Mouse (Mus musculus) liver, embryonic 16.5 days (tissue): ENCODE data around the gene Tcf20. TPM values are rescaled to one million over a fixed set of nuclear protein-coding genes. Genes with fewer than 3 reads are reported as not detected.
A peak's percentile ranks its signal among the peaks of the same experiment; 100 is the strongest.

Experiments used
- ATAC-seq: fragments of 200-750 bp; cut with Nextera tagmentation; 2 replicates; pipeline ENCODE4 v1.8.0; 2017; ENCODE audit warnings: low read depth, mild to moderate bottlenecking, moderate number of reproducible peaks, moderate library complexity
- H3K27ac ChIP-seq: fragments of 300-500 bp; sonication (generic); 2 replicates; pipeline ENCODE4 v1.5.1; 2014; ENCODE audit warnings: mild to moderate bottlenecking, low read length
- H3K27me3 ChIP-seq: fragments of 300-500 bp; sonication (generic); 2 replicates; pipeline ENCODE4 v1.6.1; 2014; ENCODE audit warnings: low read depth, low read length, mixed read lengths; ENCODE audit not compliant: control insufficient read depth, insufficient read depth
- H3K36me3 ChIP-seq: fragments of 300-500 bp; sonication (generic); 2 replicates; pipeline ENCODE4 v1.6.1; 2014; ENCODE audit warnings: mild to moderate bottlenecking; ENCODE audit not compliant: control insufficient read depth, insufficient read depth
- H3K4me1 ChIP-seq: fragments of 300-500 bp; sonication (generic); 2 replicates; pipeline ENCODE4 v1.6.1; 2014; ENCODE audit warnings: low read depth, low read length, mixed read lengths; ENCODE audit not compliant: control insufficient read depth
- H3K4me2 ChIP-seq: fragments of 300-500 bp; sonication (generic); 2 replicates; pipeline ENCODE4 v1.6.1; 2014; ENCODE audit warnings: low read depth, low read length, mixed read lengths
- H3K4me3 ChIP-seq: fragments of 300-500 bp; sonication (generic); 2 replicates; pipeline ENCODE4 v1.5.1; 2014; ENCODE audit warnings: low read depth, mild to moderate bottlenecking, low read length
- H3K9ac ChIP-seq: fragments of 300-500 bp; sonication (generic); 2 replicates; pipeline ENCODE4 v1.6.1; 2014; ENCODE audit warnings: low read depth, low read length
- H3K9me3 ChIP-seq: fragments of 300-500 bp; sonication (generic); replicated peaks from 2 replicates; pipeline ENCODE4 v1.6.1; 2016; ENCODE audit warnings: low read length; ENCODE audit not compliant: control insufficient read depth
- WGBS: fragments of 180-500 bp; shearing (Covaris S2); extraction: QIAGEN DNeasy Blood & Tissue Kit; methylation state at CpG from one replicate; pipeline ENCODE4 v1.1.7; 2014; ENCODE audit not compliant: insufficient replicate concordance; 5-methylcytosine and 5-hydroxymethylcytosine counted together
- polyA plus RNA-seq: library from polyadenylated mRNA; unstranded; fragments of >200 nt; fragmentation: Nextera tagmentation; extraction: Ambion mirVana; gene quantifications from 2 replicates; pipeline ENCODE4 v1.2.1, GENCODE M21; 2015

Tcf20 gene
- polyA plus RNA-seq, 1 experiment from 2014 or later = 2.1 TPM

DNA sequence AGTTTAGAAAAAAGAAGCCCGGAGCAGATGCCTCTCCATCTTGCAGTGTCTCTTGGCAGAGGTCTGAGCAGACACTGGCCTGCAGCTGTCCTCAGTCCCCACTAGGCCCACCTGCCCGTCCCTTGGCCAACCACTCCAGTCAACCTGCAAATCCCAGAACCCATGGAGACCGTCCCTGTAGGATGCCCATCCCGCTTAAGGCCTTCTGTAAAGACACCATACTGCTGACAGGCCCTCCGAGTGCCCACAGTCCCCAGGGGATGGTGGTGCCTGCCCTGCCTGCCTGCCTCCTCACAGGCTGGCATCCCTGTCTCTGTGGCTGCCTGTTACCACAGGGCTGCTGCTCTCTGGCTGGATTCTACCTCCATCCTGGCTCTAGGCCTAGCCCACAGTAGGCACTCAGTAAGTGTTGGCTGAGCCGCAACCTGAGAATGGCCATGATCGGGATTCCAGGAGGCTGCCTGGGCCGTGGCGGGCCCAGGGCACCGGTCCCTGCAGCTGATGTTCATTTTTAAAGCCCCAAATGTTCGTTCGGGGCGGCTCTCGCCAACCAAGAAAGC, 23.3 kb downstream of the Tcf20 start:
- Histone ChIP-seq H3K4me1 (no peaks in the 10 kb centered on the region), H3K9ac (no peak overlapping the region), H3K4me2 (no peak overlapping the region), H3K27me3 (peaks cover 56% of the 10 kb centered on the region), H3K4me3 (no peak overlapping the region), H3K9me3 (no peaks in the 10 kb centered on the region), H3K27ac (no peak overlapping the region), H3K36me3 (no peaks in the 10 kb centered on the region)
- WGBS = 66% methylated on average over 14 of the region's 14 CpGs
- ATAC-seq = no peak

DNA sequence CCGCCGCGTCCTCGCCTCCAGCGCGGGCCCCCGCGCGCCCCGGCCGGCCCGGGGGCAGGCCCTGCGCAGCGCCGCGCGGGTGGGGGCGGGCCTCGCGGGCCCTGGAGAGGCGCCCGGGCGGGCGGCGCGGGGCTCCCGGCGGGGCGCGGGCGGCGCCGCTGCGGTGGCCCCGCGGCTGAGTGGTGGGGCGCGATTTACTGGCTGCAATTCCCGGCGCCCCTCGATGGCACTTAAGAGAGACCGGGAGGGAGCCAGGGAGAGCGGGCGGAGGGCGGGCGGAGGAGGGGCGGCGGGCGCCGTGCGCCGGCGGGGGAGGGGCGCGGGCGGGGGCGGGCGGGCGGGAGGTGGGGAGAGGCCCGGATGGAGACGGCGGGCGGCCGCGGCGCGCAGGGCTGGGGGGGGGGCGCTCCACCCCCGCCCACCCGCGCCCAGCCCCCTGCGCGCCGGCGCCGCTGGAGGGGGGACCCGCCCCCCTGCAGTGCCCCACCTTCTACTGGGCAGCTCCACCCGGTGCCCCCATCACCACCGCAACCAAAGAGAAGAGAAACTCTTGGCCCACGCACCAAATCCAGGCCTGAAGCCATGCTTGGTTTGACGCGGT, 24.0 kb downstream of the Tcf20 start:
- Histone ChIP-seq H3K27me3 (peaks cover 63% of the 10 kb centered on the region), H3K9ac (no peak overlapping the region), H3K4me1 (no peaks in the 10 kb centered on the region)

DNA sequence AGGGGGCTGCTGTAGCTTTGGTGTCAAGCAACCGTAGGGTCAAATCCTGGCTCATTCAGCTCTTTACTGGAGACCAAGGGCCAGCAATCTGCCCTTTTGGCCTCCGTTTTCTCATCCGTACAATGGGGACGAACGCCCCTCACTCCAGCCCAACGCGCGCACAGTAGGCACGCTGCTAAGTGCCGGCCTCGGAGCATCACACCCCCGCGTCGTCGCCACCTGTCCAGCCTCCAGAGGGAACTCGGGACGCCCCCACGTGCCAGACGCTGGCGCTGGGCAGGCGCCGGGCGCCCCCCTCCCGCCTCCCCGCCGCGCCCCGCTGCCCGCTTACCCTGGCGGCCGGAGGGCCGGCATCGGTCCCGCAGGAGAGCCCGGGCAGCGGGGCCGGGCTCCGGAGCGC, 24.6 kb downstream of the Tcf20 start:
- Histone ChIP-seq H3K4me3 (peak overlapping the region; percentile 44), H3K9me3 (no peaks in the 10 kb centered on the region), H3K9ac (no peak overlapping the region), H3K4me2 (peak overlapping the region; percentile 53), H3K27me3 (peaks cover 65% of the 10 kb centered on the region), H3K27ac (no peak overlapping the region), H3K36me3 (no peaks in the 10 kb centered on the region), H3K4me1 (no peaks in the 10 kb centered on the region)
- 8% methylated on average over 36 of the region's 39 CpGs for WGBS
- ATAC-seq = no peak

More for the DNA sequence above, 24.0 kb downstream of the Tcf20 start:
- Histone ChIP-seq H3K4me3 (peak overlapping the region; percentile 44), H3K36me3 (no peaks in the 10 kb centered on the region), H3K9me3 (no peaks in the 10 kb centered on the region), H3K27ac (no peak overlapping the region), H3K4me2 (peak overlapping the region; percentile 50)
- 2% methylated on average over 36 of the region's 82 CpGs for WGBS
- ATAC-seq = 0 out of 2 replicates have a peak, but pooled peaks have one; percentile 41

DNA sequence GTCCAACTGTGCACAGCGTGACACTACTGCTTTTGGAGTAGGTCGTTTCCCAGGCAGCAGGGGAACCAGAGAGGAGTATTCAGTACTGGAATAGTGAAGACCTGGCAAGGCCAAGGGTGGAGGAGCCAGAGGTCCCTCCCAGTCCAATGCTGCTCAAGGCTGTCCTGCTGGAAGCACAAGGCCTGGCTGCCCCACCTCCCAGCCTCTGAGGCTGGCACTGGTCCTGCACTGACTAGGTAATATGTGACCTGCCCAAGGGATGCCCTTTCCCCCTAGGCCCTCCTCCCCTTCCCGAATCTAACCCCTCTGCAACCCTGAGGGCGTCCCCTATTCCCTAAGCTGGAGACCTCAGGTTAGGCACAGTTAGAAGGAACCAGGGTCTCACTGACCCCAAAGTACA, 25.1 kb downstream of the Tcf20 start:
- Histone ChIP-seq H3K9ac (no peak overlapping the region), H3K4me3 (no peak overlapping the region), H3K27me3 (peaks cover 64% of the 10 kb centered on the region), H3K4me2 (no peak overlapping the region), H3K36me3 (no peaks in the 10 kb centered on the region), H3K4me1 (no peaks in the 10 kb centered on the region), H3K27ac (no peak overlapping the region), H3K9me3 (no peaks in the 10 kb centered on the region)
- WGBS = 37% methylated on average over 4 of the region's 4 CpGs
- no peak for ATAC-seq

DNA sequence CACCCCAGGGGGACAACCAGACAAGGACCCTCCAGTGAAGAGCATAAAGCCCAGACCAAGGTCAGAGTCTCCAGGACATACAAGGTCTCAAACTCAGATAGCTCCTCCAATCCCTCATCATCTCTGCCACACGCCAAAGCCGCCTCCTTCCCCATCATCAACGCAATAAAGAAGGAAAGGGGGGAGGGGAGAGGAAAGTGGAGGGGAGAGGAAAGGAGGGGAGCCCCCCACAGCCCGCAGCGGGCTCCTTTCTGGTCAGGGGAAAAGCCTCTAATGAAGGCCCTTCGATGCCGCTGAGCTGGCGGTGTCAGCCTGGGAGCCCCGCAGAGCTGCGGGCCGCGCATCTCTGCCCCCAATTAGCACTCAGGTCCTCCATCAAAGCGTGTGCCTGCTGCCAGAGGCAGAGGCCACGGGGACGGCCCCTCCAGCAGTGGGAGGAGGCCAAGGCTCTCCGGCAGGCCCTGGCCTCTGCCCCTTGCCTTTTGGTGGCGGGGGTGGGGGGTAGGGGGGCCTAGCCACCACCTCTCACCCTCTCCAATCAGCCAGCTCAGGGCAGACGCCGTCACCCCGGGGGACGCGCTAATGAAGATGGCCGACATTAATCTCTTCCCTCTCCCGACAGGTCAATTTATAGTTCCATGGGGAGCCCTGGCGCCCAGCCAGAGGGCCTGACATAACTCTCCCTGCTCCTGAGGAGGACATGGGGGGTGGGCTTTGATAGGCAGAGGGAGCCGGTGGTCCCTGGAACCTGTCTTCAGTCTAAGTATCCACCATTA, 26.7 kb downstream of the Tcf20 start:
- ATAC-seq = no peak
- Histone ChIP-seq H3K27ac (no peak overlapping the region), H3K4me3 (no peak overlapping the region), H3K27me3 (peaks cover 64% of the 10 kb centered on the region), H3K36me3 (no peaks in the 10 kb centered on the region), H3K9me3 (no peaks in the 10 kb centered on the region), H3K4me1 (no peaks in the 10 kb centered on the region), H3K4me2 (no peak overlapping the region), H3K9ac (no peak overlapping the region)
- 5% methylated on average over 24 of the region's 26 CpGs for WGBS

DNA sequence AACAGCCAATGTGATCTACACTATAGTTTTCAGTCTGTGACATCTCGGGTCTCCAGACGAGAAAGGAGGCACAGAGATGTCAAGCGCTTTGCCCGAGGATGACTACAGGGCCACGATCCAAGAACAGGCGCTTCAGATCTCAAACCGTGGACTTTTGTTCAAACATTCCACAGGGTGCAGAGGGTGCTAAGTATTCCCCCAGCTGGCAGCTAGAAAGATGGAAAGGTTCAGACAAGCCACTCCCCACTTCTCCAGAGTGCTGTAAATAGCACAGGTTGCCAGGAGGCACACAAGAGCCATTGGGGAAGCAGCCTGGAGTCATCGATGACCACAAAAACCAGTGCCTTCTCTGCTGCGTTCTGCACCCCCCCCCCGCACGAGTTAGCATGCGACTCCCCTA, 28.5 kb downstream of the Tcf20 start:
- no peak overlapping the region for H3K9ac ChIP-seq
- no peak overlapping the region for H3K4me3 ChIP-seq
- no peaks in the 10 kb centered on the region for H3K4me1 ChIP-seq
- H3K27me3 ChIP-seq = peaks cover 56% of the 10 kb centered on the region
- H3K4me2 ChIP-seq = no peak overlapping the region
- no peak overlapping the region for H3K27ac ChIP-seq
- H3K36me3 ChIP-seq = no peaks in the 10 kb centered on the region
- 31% methylated on average over 12 of the region's 12 CpGs for WGBS
- no peaks in the 10 kb centered on the region for H3K9me3 ChIP-seq
- no peak for ATAC-seq

DNA sequence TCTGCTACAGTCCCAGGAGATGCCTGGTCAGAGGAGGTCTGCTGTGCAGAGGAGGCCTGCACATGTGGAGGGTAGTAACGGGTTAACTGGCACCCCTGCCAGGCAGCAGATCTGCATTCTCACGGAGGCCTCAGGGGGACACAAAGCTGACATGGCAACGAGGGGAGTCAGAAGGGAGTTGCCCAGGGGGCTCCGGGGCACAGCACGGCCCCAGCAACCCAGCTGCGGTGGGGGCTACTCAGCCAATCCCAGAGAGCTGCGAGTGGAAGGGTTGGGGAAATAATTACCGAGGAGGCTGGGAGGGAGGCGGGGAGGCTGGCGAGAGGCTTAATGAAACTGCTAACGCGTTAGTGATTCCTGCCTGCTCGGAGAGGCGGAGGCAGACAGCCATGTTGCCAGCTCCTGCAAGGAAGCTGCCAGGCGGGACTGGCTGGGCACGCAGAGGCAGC, 29.4 kb downstream of the Tcf20 start:
- Histone ChIP-seq H3K9me3 (no peaks in the 10 kb centered on the region), H3K9ac (no peak overlapping the region), H3K4me3 (no peak overlapping the region), H3K27me3 (peaks cover 48% of the 10 kb centered on the region), H3K4me2 (no peak overlapping the region), H3K36me3 (no peaks in the 10 kb centered on the region), H3K27ac (no peak overlapping the region), H3K4me1 (no peaks in the 10 kb centered on the region)
- no peak for ATAC-seq
- 17% methylated on average over 16 of the region's 16 CpGs for WGBS

DNA sequence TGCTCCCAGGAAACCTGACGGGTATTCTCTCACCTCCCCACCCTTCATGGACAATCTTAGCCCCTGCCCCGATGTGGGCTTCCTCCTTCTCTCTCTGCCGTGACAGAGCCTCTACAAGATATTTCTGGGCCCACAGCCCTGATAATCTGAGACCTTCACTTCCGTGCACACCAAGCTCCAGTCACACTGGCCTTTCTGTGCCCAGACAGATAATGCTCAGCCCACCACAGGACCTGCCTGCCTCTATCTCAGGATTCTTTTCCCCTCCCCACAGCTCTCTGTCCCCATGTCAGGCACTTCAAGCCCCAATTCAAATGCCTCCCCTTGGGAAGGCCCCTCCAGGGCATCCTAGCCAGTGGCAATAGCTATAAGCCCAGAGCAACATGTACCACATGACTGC, 31.0 kb downstream of the Tcf20 start:
- no peaks in the 10 kb centered on the region for H3K36me3 ChIP-seq
- peaks cover 42% of the 10 kb centered on the region for H3K27me3 ChIP-seq
- no peak overlapping the region for H3K4me3 ChIP-seq
- 11% methylated on average over 4 of the region's 4 CpGs for WGBS
- no peak overlapping the region for H3K4me2 ChIP-seq
- ATAC-seq = no peak
- no peaks in the 10 kb centered on the region for H3K9me3 ChIP-seq
- H3K4me1 ChIP-seq = no peaks in the 10 kb centered on the region
- no peak overlapping the region for H3K9ac ChIP-seq
- no peak overlapping the region for H3K27ac ChIP-seq

DNA sequence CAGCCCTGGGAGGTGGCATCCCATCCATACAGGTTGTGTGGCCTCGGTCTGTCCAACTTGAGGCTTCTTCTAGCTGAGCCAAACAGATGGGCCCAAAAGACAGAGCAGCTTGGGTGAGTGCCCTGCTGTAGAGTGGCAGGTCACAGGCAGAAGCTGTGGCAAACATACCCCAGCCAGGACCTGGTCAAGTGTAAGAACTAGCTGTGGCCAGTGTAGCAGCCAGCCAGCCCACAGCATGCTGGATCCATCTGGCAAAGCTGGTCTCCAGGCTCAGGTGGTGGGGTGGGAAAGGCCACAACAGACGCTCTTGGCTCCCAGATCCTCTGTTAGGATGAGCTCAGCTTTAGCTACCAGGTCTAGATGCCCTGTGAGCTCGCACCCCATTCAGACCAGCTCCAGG, 31.4 kb downstream of the Tcf20 start:
- H3K9me3 ChIP-seq = no peaks in the 10 kb centered on the region
- no peak for ATAC-seq
- H3K9ac ChIP-seq = no peak overlapping the region
- no peaks in the 10 kb centered on the region for H3K4me1 ChIP-seq
- peaks cover 41% of the 10 kb centered on the region for H3K27me3 ChIP-seq
- WGBS = 50% methylated on average over 3 of the region's 3 CpGs
- H3K27ac ChIP-seq = no peak overlapping the region
- H3K36me3 ChIP-seq = no peaks in the 10 kb centered on the region
- H3K4me3 ChIP-seq = no peak overlapping the region
- no peak overlapping the region for H3K4me2 ChIP-seq
